Mouse (Mus musculus): Measurements from ENCODE around the gene Cabp1.
A peak's percentile ranks its signal among the peaks of the same experiment; 100 is the strongest.
"Not testable (repeated sequence)": the region's sequence is repeated elsewhere in the genome, so short reads cannot be mapped to it uniquely, and the experiment has no call there.

Gene Cabp1

GRCm38 (mm10) chr5:115149675-115150459, 44.3 kb downstream of the Cabp1 start:
- no peak for DNase-seq

GRCm38 (mm10) chr5:115148872-115149271, 45.3 kb downstream of the Cabp1 start:
- DNase-seq = not testable (repeated sequence)

GRCm38 (mm10) chr5:115148378-115148777, 45.8 kb downstream of the Cabp1 start:
- no peak for DNase-seq

GRCm38 (mm10) chr5:115147388-115147787, 46.8 kb downstream of the Cabp1 start:
- DNase-seq = no peak

- DNase-seq = no peak
Observed at GRCm38 (mm10) chr5:115146747-115147130, 47.4 kb downstream of the Cabp1 start.

GRCm38 (mm10) chr5:115145976-115146746, 48.0 kb downstream of the Cabp1 start:
- DNase-seq = no peak

- DNase-seq = peak; percentile 33
Observed at GRCm38 (mm10) chr5:115145253-115145968, 48.8 kb downstream of the Cabp1 start.

- DNase-seq = no peak
Observed at GRCm38 (mm10) chr5:115144471-115144870, 49.7 kb downstream of the Cabp1 start.

GRCm38 (mm10) chr5:115143552-115143951, 50.6 kb downstream of the Cabp1 start:
- no peak for DNase-seq

GRCm38 (mm10) chr5:115142166-115142697, 51.9 kb downstream of the Cabp1 start:
- DNase-seq = no peak

GRCm38 (mm10) chr5:115140726-115141125, 53.5 kb downstream of the Cabp1 start:
- no peak for DNase-seq

- no peak for DNase-seq
Observed at GRCm38 (mm10) chr5:115139124-115139523, 55.1 kb downstream of the Cabp1 start.

- DNase-seq = peak; percentile 90
Observed at GRCm38 (mm10) chr5:115134234-115135165, 59.7 kb downstream of the Cabp1 start, which contains the start of gene Unc119b. Unc119b (minus strand) TSS chr5:115134975.

GRCm38 (mm10) chr5:115133358-115134066, 60.7 kb downstream of the Cabp1 start:
- DNase-seq = no peak

GRCm38 (mm10) chr5:115132465-115132864, 61.7 kb downstream of the Cabp1 start:
- DNase-seq = no peak

- no peak for DNase-seq
Observed at GRCm38 (mm10) chr5:115129328-115129727, 64.9 kb downstream of the Cabp1 start.

- no peak for DNase-seq
Observed at GRCm38 (mm10) chr5:115127421-115128179, 66.6 kb downstream of the Cabp1 start.

GRCm38 (mm10) chr5:115126578-115127312, 67.4 kb downstream of the Cabp1 start:
- no peak for DNase-seq

GRCm38 (mm10) chr5:115125211-115125871, 68.8 kb downstream of the Cabp1 start:
- peak; percentile 92 for DNase-seq
